Mouse (Mus musculus) midbrain, embryonic 12.5 days (tissue): ENCODE measurements at regions not wholly inside any gene's neighbourhood (a gene's known extent, or its start where the extent isn't known, plus 50 kb on each side); places are given as distances from the start of the nearest gene placed in this dataset.

Source experiments
- ATAC-seq: fragments of 200-750 bp; cut with Nextera tagmentation; 2 replicates; pipeline ENCODE4 v1.8.0; 2017; ENCODE audit warnings: low read depth, moderate TSS enrichment, moderate library complexity; ENCODE audit not compliant: low FRiP score
- H3K27ac ChIP-seq: fragments of 300-500 bp; sonication (generic); replicated peaks from 2 replicates; pipeline ENCODE4 v1.5.1; 2016; ENCODE audit warnings: mild to moderate bottlenecking
- H3K27me3 ChIP-seq: fragments of 300-500 bp; sonication (generic); 2 replicates; pipeline ENCODE4 v1.6.1; 2016; ENCODE audit warnings: mild to moderate bottlenecking
- H3K36me3 ChIP-seq: fragments of 300-500 bp; sonication (generic); 2 replicates; pipeline ENCODE4 v1.6.1; 2016
- H3K4me1 ChIP-seq: fragments of 300-500 bp; sonication (generic); 2 replicates; pipeline ENCODE4 v1.6.1; 2016
- H3K4me2 ChIP-seq: fragments of 300-500 bp; sonication (generic); replicated peaks from 2 replicates; pipeline ENCODE4 v1.6.1; 2016; ENCODE audit warnings: mild to moderate bottlenecking, moderate library complexity
- H3K4me3 ChIP-seq: fragments of 300-500 bp; sonication (generic); 2 replicates; pipeline ENCODE4 v1.5.1; 2016; ENCODE audit warnings: mild to moderate bottlenecking
- H3K9ac ChIP-seq: fragments of 300-500 bp; sonication (generic); replicated peaks from 2 replicates; pipeline ENCODE4 v1.6.1; 2016; ENCODE audit warnings: mild to moderate bottlenecking, moderate library complexity
- H3K9me3 ChIP-seq: fragments of 300-500 bp; sonication (generic); 2 replicates; pipeline ENCODE4 v1.6.1; 2016; ENCODE audit warnings: mild to moderate bottlenecking
- WGBS: fragments of 180-500 bp; shearing (Covaris S2); methylation state at CpG from one replicate; pipeline ENCODE4 v1.1.7; 2016; 5-methylcytosine and 5-hydroxymethylcytosine counted together

GRCm38 (mm10) chr16:75362095-75362494 is 223.8 kb downstream of the Lipi start:
- H3K27me3 ChIP-seq: no peaks in the 10 kb centered on the region
- WGBS: 81% methylated on average over 4 of the region's 4 CpGs
- no peak overlapping the region for H3K4me3 ChIP-seq
- H3K27ac ChIP-seq: no peak overlapping the region
- no peak overlapping the region for H3K9ac ChIP-seq
- H3K4me2 ChIP-seq: no peak overlapping the region
- H3K36me3 ChIP-seq: no peaks in the 10 kb centered on the region
- H3K4me1 ChIP-seq: peaks cover 6% of the 10 kb centered on the region
- no peaks in the 10 kb centered on the region for H3K9me3 ChIP-seq
- no peak for ATAC-seq

- Histone ChIP-seq H3K4me1 (peaks cover 6% of the 10 kb centered on the region), H3K9ac (no peak overlapping the region), H3K27me3 (no peaks in the 10 kb centered on the region), H3K9me3 (no peaks in the 10 kb centered on the region), H3K36me3 (no peaks in the 10 kb centered on the region), H3K27ac (no peak overlapping the region), H3K4me3 (no peak overlapping the region), H3K4me2 (no peak overlapping the region)
- ATAC-seq: no peak
- WGBS: 95% methylated on average over 4 of the region's 4 CpGs
Observed at GRCm38 (mm10) chr16:75360791-75361190, 225.1 kb downstream of the Lipi start.

DNA sequence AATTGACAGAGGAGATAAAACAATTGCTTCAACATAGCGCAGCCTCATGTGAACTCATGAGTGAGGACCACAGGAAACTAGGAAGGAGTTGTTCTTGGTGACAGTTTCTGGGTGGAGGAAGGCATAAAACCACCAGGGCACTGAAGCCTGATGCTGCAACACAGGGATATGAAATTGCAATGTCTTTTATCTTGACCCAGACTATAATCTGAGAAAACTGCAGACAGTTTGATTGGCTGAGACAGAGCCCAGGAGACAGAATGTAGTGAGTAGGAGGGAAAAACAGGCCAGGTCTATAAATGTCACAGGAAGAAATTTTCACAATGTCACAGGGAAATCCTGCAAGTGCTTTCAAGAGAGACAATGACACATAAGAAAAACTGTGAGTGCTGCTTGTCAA is 232.5 kb downstream of the Lipi start:
- no peaks in the 10 kb centered on the region for H3K4me1 ChIP-seq
- H3K4me2 ChIP-seq: no peak overlapping the region
- WGBS: 90% methylated on average over 1 of the region's 1 CpGs
- no peak for ATAC-seq
- H3K27me3 ChIP-seq: no peaks in the 10 kb centered on the region
- no peak overlapping the region for H3K9ac ChIP-seq
- no peaks in the 10 kb centered on the region for H3K9me3 ChIP-seq
- no peak overlapping the region for H3K4me3 ChIP-seq
- H3K36me3 ChIP-seq: no peaks in the 10 kb centered on the region
- no peak overlapping the region for H3K27ac ChIP-seq

- WGBS: 84% methylated on average over 8 of the region's 8 CpGs
Observed at GRCm38 (mm10) chr16:75344201-75344927, 241.5 kb downstream of the Lipi start.

DNA sequence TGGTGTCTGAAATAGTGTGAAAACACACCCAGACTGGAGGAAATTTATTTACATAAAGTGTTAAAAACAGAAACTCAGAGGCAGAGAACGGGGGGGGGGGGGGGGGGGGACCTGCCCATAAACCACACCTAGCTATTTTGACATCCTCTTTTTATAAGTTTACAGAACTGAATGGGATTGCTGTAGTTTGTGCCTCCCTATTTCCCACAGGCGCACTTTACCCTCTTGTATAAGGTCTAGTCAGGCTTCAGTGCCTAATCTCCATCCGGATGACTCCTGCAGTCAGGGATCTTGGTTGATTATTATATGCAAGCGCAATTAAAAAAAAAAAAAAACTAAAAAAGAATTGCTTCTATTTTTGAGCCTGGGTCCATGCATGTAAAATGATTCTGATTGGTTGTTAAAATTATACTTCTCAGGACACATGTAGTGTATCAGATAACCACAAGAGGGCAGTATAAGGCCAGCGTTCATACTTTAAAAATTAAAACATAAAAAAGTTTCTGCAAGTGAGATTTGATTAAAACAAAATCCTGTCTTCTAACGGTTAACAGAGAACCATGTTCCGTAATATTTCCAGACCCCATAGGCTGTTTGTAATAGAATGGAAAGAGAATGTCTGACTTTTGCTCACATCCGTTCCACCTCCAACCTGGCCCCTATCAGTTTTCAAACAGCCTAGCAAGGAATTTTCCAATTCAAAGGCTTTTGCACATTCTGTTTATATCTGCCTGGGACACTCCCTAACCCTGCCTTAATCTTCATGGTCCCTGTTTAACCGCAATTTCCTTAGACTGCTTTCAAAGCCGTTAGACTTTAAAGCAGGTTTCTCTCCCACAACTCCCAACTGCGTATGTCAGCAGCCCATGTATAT is 242.6 kb downstream of the Lipi start:
- Histone ChIP-seq H3K27ac (no peak overlapping the region), H3K4me1 (no peaks in the 10 kb centered on the region), H3K9me3 (no peaks in the 10 kb centered on the region), H3K36me3 (no peaks in the 10 kb centered on the region), H3K9ac (no peak overlapping the region), H3K4me2 (no peak overlapping the region), H3K4me3 (no peak overlapping the region), H3K27me3 (no peaks in the 10 kb centered on the region)
- ATAC-seq: peak; percentile 38
- 47% methylated on average over 11 of the region's 11 CpGs for WGBS

More at GRCm38 (mm10) chr16:75344201-75344927, 241.5 kb downstream of the Lipi start:
- Histone ChIP-seq H3K36me3 (no peaks in the 10 kb centered on the region), H3K4me1 (no peaks in the 10 kb centered on the region), H3K27me3 (no peaks in the 10 kb centered on the region), H3K9ac (no peak overlapping the region), H3K4me2 (no peak overlapping the region), H3K9me3 (no peaks in the 10 kb centered on the region), H3K27ac (no peak overlapping the region), H3K4me3 (no peak overlapping the region)
- peak; percentile 53; the same call in 1 of the 2 replicates for ATAC-seq

GRCm38 (mm10) chr16:75334228-75334627 is 251.6 kb downstream of the Lipi start:
- Histone ChIP-seq H3K27ac (no peak overlapping the region), H3K4me1 (no peaks in the 10 kb centered on the region), H3K4me2 (no peak overlapping the region), H3K27me3 (no peaks in the 10 kb centered on the region), H3K4me3 (no peak overlapping the region), H3K36me3 (no peaks in the 10 kb centered on the region), H3K9me3 (no peaks in the 10 kb centered on the region), H3K9ac (no peak overlapping the region)
- ATAC-seq: no peak
- WGBS: 92% methylated on average over 2 of the region's 2 CpGs

- H3K4me1 ChIP-seq: no peaks in the 10 kb centered on the region
- H3K9me3 ChIP-seq: no peaks in the 10 kb centered on the region
- no peak for ATAC-seq
- H3K4me3 ChIP-seq: no peak overlapping the region
- no peak overlapping the region for H3K4me2 ChIP-seq
- 72% methylated on average over 3 of the region's 5 CpGs for WGBS
- H3K36me3 ChIP-seq: no peaks in the 10 kb centered on the region
- H3K9ac ChIP-seq: no peak overlapping the region
- H3K27ac ChIP-seq: no peak overlapping the region
- no peaks in the 10 kb centered on the region for H3K27me3 ChIP-seq
Observed at GRCm38 (mm10) chr16:75333750-75334149, 252.1 kb downstream of the Lipi start.

DNA sequence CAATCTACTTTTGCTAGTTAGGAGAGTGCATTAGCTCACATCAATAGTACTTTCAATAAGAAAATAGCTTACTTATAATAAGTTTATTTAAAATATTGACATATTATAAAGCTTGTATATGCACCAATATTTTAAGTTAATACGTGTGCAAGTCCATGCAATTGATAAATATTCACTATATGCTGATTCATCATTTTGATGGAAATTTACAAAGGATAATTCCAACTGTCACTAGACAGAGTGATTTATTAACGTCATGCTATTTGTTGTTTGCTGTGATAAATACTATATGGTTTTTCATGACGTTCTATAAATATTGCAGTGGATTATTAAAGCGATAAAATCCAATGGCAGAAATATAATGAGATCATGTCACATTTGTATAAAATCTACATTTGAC is 253.0 kb downstream of the Lipi start:
- Histone ChIP-seq H3K27ac (no peak overlapping the region), H3K4me2 (no peak overlapping the region), H3K36me3 (no peaks in the 10 kb centered on the region), H3K27me3 (no peaks in the 10 kb centered on the region), H3K4me3 (no peak overlapping the region), H3K9ac (no peak overlapping the region), H3K9me3 (no peaks in the 10 kb centered on the region), H3K4me1 (no peaks in the 10 kb centered on the region)
- 89% methylated on average over 4 of the region's 4 CpGs for WGBS
- no peak for ATAC-seq

GRCm38 (mm10) chr16:75325296-75325695 is 260.6 kb downstream of the Lipi start:
- 0 out of 2 replicates have a peak, but pooled peaks have one; percentile 49 for ATAC-seq
- Histone ChIP-seq H3K4me1 (no peaks in the 10 kb centered on the region), H3K9me3 (no peaks in the 10 kb centered on the region), H3K4me3 (no peak overlapping the region), H3K9ac (no peak overlapping the region), H3K27me3 (no peaks in the 10 kb centered on the region), H3K4me2 (no peak overlapping the region), H3K36me3 (no peaks in the 10 kb centered on the region), H3K27ac (no peak overlapping the region)
- 71% methylated on average over 1 of the region's 1 CpGs for WGBS

- Histone ChIP-seq H3K36me3 (no peaks in the 10 kb centered on the region), H3K4me1 (no peaks in the 10 kb centered on the region), H3K27me3 (no peaks in the 10 kb centered on the region), H3K9me3 (no peaks in the 10 kb centered on the region), H3K27ac (no peak overlapping the region), H3K4me3 (no peak overlapping the region), H3K9ac (no peak overlapping the region), H3K4me2 (no peak overlapping the region)
- WGBS: 79% methylated on average over 4 of the region's 4 CpGs
- no peak for ATAC-seq
Observed at GRCm38 (mm10) chr16:75304743-75305142, 281.1 kb downstream of the Lipi start.

GRCm38 (mm10) chr16:75297416-75297815 is 288.4 kb downstream of the Lipi start:
- Histone ChIP-seq H3K36me3 (no peaks in the 10 kb centered on the region), H3K4me2 (no peak overlapping the region), H3K9me3 (no peaks in the 10 kb centered on the region), H3K4me3 (no peak overlapping the region), H3K27ac (no peak overlapping the region), H3K4me1 (no peaks in the 10 kb centered on the region), H3K27me3 (no peaks in the 10 kb centered on the region), H3K9ac (no peak overlapping the region)
- no peak for ATAC-seq
- 95% methylated on average over 3 of the region's 3 CpGs for WGBS

GRCm38 (mm10) chr16:75292736-75293428 is 293.0 kb downstream of the Lipi start:
- H3K9me3 ChIP-seq: no peaks in the 10 kb centered on the region
- no peak overlapping the region for H3K4me3 ChIP-seq
- no peaks in the 10 kb centered on the region for H3K36me3 ChIP-seq
- no peaks in the 10 kb centered on the region for H3K27me3 ChIP-seq
- H3K4me1 ChIP-seq: no peaks in the 10 kb centered on the region
- H3K27ac ChIP-seq: no peak overlapping the region
- H3K9ac ChIP-seq: no peak overlapping the region
- ATAC-seq: no peak
- 88% methylated on average over 9 of the region's 9 CpGs for WGBS
- H3K4me2 ChIP-seq: no peak overlapping the region
